Mouse (Mus musculus): Measurements from ENCODE around the gene Btbd9. TPM values are rescaled to one million over a fixed set of nuclear protein-coding genes. Genes with fewer than 3 reads are reported as not detected.

Gene Btbd9
- total RNA-seq, 2 experiments from 2014 or later, result 100 to 101 TPM

GRCm38 (mm10) chr17:30297432-30297831, 278.9 kb downstream of the Btbd9 start:
- no peak for DNase-seq (ENCODE audit: low spot score in 2 of 2)

DNA sequence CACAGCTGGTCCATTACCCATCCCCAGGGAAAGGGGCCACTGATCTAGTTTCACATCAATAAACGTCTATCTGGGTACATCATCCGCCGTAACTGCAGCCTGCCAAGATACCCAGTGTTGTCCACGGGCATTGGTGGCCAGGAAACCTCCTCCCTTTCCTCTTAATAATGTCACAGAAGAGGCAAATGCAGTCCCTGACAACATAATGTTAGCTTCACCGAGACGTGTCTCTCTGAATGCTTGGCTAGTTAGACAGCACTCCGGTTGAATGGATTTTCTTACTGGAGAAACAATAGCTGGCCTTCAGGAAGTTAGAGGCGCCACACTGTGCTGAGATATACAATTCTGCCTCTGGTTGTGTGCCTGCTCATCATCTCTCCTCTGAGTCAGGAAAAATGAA, 280.2 kb downstream of the Btbd9 start:
- no peak for DNase-seq (ENCODE audit: low spot score in 2 of 2)

- DNase-seq (ENCODE audit: low spot score in 2 of 2), result no peak
These were observed 283.6 kb downstream of the Btbd9 start for GRCm38 (mm10) chr17:30292666-30293065.

DNA sequence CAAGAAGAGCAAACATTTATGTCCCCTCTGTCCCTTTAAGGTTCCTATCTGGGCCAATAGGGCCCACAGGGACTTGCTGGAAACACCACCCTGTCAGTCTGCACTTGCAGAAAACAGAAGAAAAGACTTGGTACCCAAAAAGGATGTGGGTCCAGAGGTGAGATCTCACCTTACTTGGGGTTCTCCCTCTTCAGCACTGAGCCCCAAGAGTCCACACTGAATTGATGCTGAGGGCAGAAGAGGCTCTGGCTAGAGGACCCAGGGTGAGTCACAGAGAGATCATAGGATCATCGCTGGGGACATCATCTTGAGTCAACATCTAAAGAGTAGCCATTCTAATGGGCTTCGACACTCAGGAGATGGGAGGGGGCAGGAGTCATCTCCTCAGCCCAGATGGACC, 290.6 kb downstream of the Btbd9 start:
- DNase-seq (ENCODE audit: low spot score in 2 of 2), result no peak

DNA sequence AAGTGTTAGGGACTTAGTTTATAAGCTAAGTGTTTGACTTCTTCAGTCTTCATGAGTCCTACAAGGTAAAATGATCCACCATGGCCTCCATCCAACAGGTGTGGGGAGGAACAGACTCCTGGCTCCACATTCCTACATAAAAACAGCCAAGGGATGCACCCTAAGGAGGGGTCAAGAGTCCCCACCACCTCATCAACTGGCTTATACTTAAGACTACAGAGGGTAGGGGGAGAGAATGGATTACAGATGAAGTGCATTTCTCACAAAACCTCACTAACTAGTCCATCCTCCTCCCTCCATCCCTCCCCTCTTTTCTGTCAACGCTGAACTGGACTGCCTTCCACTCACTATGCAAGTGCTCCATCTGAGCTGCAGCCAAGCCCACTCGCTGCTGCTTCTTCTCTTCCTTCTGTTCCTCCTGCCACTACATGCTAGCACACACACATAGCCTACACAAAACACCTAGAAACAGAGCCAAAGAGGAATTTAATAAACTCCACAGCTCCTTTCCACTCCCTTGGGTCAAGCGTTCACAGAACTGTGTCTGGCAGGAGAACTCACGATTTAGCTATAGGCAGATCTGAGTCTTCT, 292.7 kb downstream of the Btbd9 start:
- DNase-seq (ENCODE audit: low spot score in 2 of 2), result no peak

GRCm38 (mm10) chr17:30283001-30283400, 293.3 kb downstream of the Btbd9 start:
- DNase-seq (ENCODE audit: low spot score in 2 of 2), result no peak

DNA sequence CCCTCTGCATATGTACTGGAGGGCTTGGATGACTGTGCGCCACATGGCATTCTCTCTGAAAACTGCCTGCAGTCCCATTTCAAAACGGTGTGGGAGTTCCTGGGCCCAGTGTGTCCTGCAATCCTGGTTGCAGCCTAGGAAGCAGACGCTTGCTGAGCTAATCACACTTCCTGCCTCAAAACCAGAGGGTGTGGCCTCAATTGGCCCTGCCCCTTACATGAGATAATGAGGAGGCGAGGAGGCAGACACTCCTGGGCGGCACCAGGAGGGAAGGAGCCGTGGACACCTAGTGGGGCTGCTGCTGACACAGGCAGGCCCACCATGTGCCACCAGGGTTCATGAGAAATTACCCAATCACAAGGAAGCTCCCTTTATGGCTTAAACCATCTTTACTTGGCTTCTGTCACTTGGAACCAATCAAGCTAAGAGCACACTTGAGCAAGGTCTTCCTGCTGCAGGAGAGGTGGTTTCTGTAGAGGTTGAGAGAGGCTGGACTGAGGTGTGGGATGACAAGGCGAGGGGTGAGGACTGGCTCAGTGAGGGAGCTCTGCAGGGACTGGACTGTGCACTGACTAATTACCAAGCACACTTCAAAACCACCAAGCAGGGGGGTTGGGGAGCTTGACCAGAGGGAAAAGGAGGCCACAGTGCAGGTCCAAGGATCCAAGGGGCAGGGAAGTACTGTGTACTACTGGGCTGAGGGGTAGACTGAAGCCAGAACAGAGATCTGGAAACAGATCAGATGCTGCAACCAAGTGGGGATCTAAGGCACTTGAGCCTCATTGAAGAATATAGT, 295.8 kb downstream of the Btbd9 start:
- DNase-seq (ENCODE audit: low spot score in 2 of 2), result no peak

- DNase-seq (ENCODE audit: low spot score in 2 of 2), result no peak
These were observed 296.6 kb downstream of the Btbd9 start for GRCm38 (mm10) chr17:30279684-30280083.

DNA sequence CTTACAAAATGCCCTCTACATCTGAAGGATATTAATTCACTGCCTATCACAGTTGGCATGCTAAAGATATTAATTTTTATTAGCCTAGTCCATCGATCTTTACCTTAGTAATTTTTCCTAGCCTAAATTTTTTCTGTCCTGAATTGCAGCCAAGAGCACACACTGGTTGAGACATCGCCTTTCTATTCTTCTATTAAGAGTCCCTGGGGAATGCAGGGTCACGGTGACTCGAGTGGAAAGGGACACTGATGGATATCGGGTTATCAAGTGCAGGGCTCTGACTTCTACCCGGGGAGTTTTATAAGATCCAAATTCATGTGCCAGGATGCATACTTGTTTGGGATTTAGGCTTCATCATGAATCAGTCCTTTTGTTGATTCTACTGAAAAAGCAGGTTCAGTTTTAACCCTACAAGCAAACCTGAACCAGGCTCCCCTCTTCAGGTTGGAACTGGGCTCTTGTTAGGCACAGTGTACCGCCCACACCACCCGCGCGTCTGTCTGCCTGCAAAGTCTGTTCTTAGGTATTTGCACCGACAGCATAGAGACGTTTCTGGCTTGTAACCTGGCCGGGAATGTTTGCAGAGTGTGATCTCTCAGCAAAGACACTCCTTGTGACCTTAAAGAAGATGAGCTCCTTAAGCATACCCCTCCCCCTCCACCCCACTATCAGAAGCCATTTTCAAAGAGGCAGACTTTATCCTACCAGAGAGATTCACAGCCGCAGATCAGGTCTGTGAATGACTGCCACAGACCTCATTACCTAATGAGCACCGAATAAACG, 297.5 kb downstream of the Btbd9 start:
- peak; percentile 39 to 55 for DNase-seq (ENCODE audit: low spot score in 2 of 2)

GRCm38 (mm10) chr17:30276477-30276876, 299.8 kb downstream of the Btbd9 start:
- no peak for DNase-seq (ENCODE audit: low spot score in 2 of 2)

GRCm38 (mm10) chr17:30272769-30273168, 303.5 kb downstream of the Btbd9 start:
- peak; percentile 44 to 56 for DNase-seq (ENCODE audit: low spot score in 2 of 2)

DNA sequence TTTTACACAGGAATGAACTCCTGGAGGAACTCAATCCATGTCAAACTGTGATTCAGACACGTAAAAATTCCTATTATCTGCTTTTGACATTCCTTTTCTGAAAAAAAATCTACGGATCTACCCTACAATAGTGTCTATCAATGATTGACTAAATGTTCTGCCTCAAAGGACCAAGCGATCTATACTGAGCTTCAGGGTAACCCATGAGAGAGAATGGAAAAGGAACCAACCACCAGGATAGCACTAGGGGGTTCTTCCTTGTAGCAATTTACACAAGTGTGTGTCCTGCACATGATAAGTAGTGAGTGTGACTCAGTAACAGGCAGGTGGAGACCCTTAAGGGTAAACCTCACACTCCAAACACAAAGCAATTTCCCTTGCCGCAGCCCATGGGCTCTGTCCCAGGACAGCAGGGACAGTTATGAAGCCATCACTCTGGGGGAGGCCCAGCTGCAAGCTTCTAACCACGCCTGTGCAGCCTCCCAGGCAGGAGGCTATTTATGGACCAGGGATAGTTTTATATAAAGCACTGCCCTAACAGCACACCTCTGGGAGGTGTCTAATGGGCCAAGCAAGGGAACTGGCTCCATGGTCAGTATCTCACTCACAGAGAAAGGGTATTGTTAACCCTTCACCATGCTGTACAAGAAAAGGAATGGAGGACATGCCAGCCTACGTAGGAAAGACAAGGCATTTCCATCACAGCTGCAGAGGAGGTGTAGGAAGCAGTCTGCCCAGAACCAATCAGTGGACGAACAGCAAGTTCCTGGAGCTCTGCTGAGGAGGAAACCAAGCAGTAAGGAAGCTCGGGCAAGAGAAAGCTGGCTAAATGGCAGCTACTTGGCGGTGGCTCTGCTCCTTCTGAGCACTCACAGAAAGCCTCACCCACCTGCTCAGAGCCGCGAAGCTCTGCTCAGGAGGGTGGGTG, 306.9 kb downstream of the Btbd9 start:
- DNase-seq (ENCODE audit: low spot score in 2 of 2), result peak; percentile 43 to 67

GRCm38 (mm10) chr17:30268456-30268855, 307.8 kb downstream of the Btbd9 start:
- no peak for DNase-seq (ENCODE audit: low spot score in 2 of 2)

DNA sequence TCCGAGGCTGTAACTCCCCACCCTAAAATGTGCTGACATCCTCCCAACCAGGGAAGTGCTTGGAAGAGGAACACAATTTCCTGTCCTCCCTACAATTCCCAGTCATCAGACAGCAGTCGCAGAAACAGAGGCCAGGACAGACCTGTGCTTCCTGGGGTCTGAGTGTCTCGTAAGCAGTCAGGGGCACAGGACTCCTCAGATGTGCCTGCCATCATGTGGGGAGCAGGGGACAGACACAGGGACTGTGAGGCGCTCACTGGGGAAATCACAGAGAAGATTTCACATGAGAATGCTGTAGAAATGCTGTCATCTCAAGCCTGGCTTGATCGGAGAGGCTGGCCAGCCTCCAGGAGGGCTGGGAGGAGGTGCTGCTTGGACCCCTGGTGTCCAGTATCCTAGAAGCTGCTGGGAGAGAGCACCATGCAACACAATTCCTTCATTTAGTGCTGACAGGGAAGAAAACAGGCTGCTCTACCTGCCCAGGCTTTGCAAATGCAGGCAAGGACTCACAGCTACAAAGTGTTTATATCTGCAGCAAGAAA, 308.8 kb downstream of the Btbd9 start:
- no peak for DNase-seq (ENCODE audit: low spot score in 2 of 2)

GRCm38 (mm10) chr17:30263535-30263934, 312.8 kb downstream of the Btbd9 start:
- no peak for DNase-seq (ENCODE audit: low spot score in 2 of 2)

GRCm38 (mm10) chr17:30262943-30263342, 313.3 kb downstream of the Btbd9 start:
- DNase-seq (ENCODE audit: low spot score in 2 of 2), result no peak

- DNase-seq (ENCODE audit: low spot score in 2 of 2), result no peak
These were observed 313.8 kb downstream of the Btbd9 start for GRCm38 (mm10) chr17:30262440-30262839.

DNA sequence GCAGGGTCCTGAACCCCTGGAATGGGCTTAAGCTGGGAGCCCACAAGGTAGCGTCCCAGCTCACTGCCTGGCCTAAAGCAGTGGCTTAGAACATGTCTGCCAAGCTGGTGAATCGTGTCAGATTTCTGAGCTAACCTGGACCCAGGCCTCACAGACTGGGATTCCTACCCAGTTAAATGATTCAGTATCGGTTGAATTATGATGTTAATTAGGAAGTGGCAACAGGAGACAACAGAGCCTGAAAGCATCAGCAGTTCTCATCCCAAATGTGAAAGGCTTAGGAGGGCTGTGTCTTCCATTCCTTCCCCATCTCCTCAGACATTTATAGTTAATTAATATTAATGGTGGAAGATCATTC, 314.3 kb downstream of the Btbd9 start:
- no peak for DNase-seq (ENCODE audit: low spot score in 2 of 2)

- no peak for DNase-seq (ENCODE audit: low spot score in 2 of 2)
These were observed 314.8 kb downstream of the Btbd9 start for GRCm38 (mm10) chr17:30261307-30261982.

GRCm38 (mm10) chr17:30260641-30261306, 315.5 kb downstream of the Btbd9 start:
- DNase-seq (ENCODE audit: low spot score in 2 of 2), result no peak

All from left cerebral cortex, adult 18-20 months (tissue).